Mouse (Mus musculus) liver, embryonic 11.5 days (tissue): ENCODE data around the gene Rfx4. TPM values are rescaled to one million over a fixed set of nuclear protein-coding genes. Genes with fewer than 3 reads are reported as not detected.

Experiments
- ATAC-seq: fragments of 200-750 bp; cut with Nextera tagmentation; replicated peaks from 2 replicates; pipeline ENCODE4 v1.8.0; 2017; ENCODE audit warnings: moderate number of reproducible peaks, mild to moderate bottlenecking, moderate TSS enrichment, moderate library complexity; ENCODE audit not compliant: low FRiP score
- DNase-seq: peaks from one replicate; pipeline ENCODE4 v3.0.0-alpha.2; 2017; ENCODE audit warnings: low spot score
- H3K27ac ChIP-seq: fragments of 300-500 bp; sonication (generic); 2 replicates; pipeline ENCODE4 v1.5.1; 2014; ENCODE audit warnings: mild to moderate bottlenecking, low read depth, low read length, control low read depth
- H3K27me3 ChIP-seq: fragments of 300-500 bp; sonication (generic); replicated peaks from 2 replicates; pipeline ENCODE4 v1.6.1; 2014; ENCODE audit warnings: low read length, mixed read lengths; ENCODE audit not compliant: control insufficient read depth, insufficient read depth
- H3K36me3 ChIP-seq: fragments of 300-500 bp; sonication (generic); 2 replicates; pipeline ENCODE4 v1.6.1; 2014; ENCODE audit warnings: mild to moderate bottlenecking, low read length, moderate library complexity, mixed read lengths; ENCODE audit not compliant: control insufficient read depth, insufficient read depth
- H3K4me1 ChIP-seq: fragments of 300-500 bp; sonication (generic); replicated peaks from 2 replicates; pipeline ENCODE4 v1.6.1; 2014; ENCODE audit warnings: low read length, mixed read lengths; ENCODE audit not compliant: control insufficient read depth, insufficient read depth
- H3K4me2 ChIP-seq: fragments of 300-500 bp; sonication (generic); 2 replicates; pipeline ENCODE4 v1.6.1; 2014; ENCODE audit warnings: mild to moderate bottlenecking, control low read depth, moderate library complexity
- H3K4me3 ChIP-seq: fragments of 300-500 bp; sonication (generic); 2 replicates; pipeline ENCODE4 v1.5.1; 2014; ENCODE audit warnings: low read depth, low read length, control low read depth
- H3K9ac ChIP-seq: fragments of 300-500 bp; sonication (generic); 2 replicates; pipeline ENCODE4 v1.6.1; 2014; ENCODE audit warnings: low read depth, low read length, control low read depth
- H3K9me3 ChIP-seq: fragments of 300-500 bp; sonication (generic); 2 replicates; pipeline ENCODE4 v1.6.1; 2016; ENCODE audit warnings: low read length, inconsistent platforms, mixed read lengths; ENCODE audit not compliant: control insufficient read depth
- WGBS: fragments of 180-500 bp; shearing (Covaris S2); extraction: QIAGEN DNeasy Blood & Tissue Kit; methylation state at CpG from one replicate; pipeline ENCODE4 v1.1.7; 2014; 5-methylcytosine and 5-hydroxymethylcytosine counted together
- polyA plus RNA-seq: library from polyadenylated mRNA; unstranded; fragments of >200 nt; fragmentation: Nextera tagmentation; extraction: Ambion mirVana; gene quantifications from 2 replicates; pipeline ENCODE4 v1.2.1, GENCODE M21; 2014

The Rfx4 gene
- polyA plus RNA-seq, 1 experiment from 2014 or later, result not detected

DNA sequence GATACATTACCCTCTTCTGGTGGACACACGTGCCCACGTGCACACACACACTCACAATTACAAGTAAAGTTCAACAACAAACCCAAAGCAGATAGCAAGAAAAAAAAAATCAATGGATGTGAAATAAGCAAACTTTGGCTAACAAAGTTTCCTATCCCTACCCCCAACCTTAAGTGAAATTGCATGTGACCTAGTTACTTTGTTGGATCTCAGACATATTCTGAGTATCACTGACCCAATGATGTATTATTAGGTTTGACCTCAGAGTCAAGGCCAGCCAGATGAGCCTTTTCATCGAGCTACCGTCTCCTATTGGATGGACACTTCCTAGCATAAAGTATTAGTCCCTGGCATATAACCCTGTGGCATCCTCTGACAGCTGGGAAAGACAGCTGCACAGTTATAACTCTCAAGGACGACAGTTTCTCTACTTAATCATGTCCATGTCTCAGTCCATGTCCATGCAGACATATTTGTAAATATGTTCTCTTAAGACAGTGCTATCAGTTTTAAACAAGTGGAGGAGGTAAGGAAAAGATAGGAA is 129.6 kb downstream of the Rfx4 start:
- DNase-seq (no peak), ATAC-seq (peak; percentile 44)
- H3K4me2 ChIP-seq, result no peak overlapping the region
- H3K36me3 ChIP-seq, result no peaks in the 10 kb centered on the region
- peaks cover 4% of the 10 kb centered on the region; the same call in 1 of the 2 replicates for H3K4me1 ChIP-seq
- H3K27ac ChIP-seq, result no peak overlapping the region
- H3K27me3 ChIP-seq, result no peaks in the 10 kb centered on the region
- H3K9ac ChIP-seq, result no peak overlapping the region
- H3K9me3 ChIP-seq, result no peaks in the 10 kb centered on the region
- 60% methylated on average over 5 of the region's 5 CpGs for WGBS
- no peak overlapping the region for H3K4me3 ChIP-seq

DNA sequence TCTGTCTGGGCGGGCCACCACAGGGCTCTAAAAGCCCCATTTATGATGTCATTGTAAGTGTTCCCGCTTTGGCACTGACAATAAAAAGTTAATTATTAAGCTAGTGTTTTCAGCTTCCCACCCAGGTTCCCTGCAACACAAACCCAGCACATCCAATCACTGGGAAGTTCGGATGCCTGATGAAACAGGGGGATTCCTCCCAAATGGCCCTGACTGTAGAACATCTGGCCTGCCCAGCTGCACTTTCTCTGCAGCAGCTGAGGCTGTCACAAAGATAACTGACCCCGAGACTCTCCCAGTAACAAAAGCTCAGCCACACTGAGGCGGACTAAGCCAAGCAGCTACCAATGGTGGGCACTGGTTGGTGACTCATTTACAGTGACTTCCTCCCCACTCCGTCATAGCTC is 130.4 kb downstream of the Rfx4 start:
- WGBS, result 28% methylated on average over 6 of the region's 6 CpGs
- ATAC-seq, result peak; percentile 70
- Histone ChIP-seq H3K27ac (no peak overlapping the region), H3K27me3 (no peaks in the 10 kb centered on the region), H3K4me3 (no peak overlapping the region), H3K9ac (no peak overlapping the region), H3K4me2 (0 out of 2 replicates have a peak overlapping the region, but pooled peaks have one; percentile 8), H3K9me3 (no peaks in the 10 kb centered on the region), H3K36me3 (no peaks in the 10 kb centered on the region), H3K4me1 (peaks cover 4% of the 10 kb centered on the region; the same call in 1 of the 2 replicates)
- no peak for DNase-seq

DNA sequence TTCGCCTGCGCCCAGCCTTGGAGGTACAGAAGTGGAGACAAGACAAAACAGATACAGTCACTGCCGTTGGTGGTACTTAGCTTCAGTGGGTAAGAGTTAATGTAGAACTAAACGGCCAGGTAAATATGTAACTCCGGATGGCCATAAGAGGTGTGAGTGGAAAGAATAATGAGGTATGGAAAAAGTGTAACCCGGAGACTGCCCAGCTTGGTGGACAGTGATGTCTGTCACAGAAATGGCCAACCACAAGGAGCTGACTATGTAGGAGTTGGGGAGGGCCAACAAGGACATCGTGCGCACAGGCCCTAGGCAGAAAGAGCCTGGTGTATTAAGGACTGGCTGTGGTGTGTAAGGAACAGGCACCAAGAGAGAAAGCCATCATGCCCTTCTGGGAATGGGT is 130.9 kb downstream of the Rfx4 start:
- WGBS, result 77% methylated on average over 8 of the region's 8 CpGs
- no peak for ATAC-seq
- no peak overlapping the region for H3K4me2 ChIP-seq

DNA sequence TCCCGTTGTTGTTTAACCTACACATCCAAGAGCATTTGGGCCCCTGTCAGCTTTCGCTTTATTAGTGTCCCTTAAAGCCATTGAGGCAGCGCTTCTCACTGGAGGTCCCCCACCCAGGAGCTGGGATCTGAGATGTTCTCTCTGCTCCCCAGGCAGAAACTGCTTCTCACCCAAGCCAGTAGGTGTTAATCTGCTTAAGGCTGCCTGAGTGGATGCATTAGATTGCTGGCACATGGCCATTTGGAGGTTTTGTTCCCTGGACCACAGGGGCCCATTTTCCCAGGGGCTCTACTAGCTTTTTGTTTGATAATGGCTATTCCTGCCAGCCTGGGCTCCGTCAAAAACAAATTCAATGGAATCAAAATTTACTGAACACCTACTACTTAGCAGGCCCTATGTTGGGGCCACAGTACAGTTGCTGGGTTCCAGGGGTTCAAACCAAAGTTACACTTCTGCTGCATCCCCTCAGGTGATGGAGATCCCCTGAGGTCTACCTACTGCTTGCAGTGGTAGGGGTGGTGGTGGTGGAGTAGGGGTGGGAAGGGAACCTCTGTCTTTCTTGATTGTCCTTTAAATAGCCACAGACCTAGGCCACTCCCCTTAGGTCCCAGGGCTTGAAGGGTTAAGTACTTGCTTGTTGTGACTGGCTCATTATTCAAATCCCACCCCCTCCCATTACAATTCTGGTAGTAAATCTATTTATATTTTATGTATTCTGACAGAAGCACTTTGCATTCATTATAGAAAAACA is 133.4 kb downstream of the Rfx4 start:
- Histone ChIP-seq H3K4me3 (no peak overlapping the region), H3K9ac (no peak overlapping the region), H3K27ac (no peak overlapping the region), H3K4me1 (peaks cover 4% of the 10 kb centered on the region; the same call in 1 of the 2 replicates), H3K4me2 (no peak overlapping the region), H3K36me3 (no peaks in the 10 kb centered on the region), H3K27me3 (no peaks in the 10 kb centered on the region), H3K9me3 (no peaks in the 10 kb centered on the region)
- DNase-seq (no peak), ATAC-seq (no peak)
- 53% methylated on average over 4 of the region's 4 CpGs for WGBS

More for the DNA sequence above, 130.9 kb downstream of the Rfx4 start:
- no peak for DNase-seq
- Histone ChIP-seq H3K9ac (no peak overlapping the region), H3K36me3 (no peaks in the 10 kb centered on the region), H3K9me3 (no peaks in the 10 kb centered on the region), H3K4me1 (peaks cover 4% of the 10 kb centered on the region; the same call in 1 of the 2 replicates), H3K27ac (no peak overlapping the region), H3K4me3 (no peak overlapping the region), H3K27me3 (no peaks in the 10 kb centered on the region)

DNA sequence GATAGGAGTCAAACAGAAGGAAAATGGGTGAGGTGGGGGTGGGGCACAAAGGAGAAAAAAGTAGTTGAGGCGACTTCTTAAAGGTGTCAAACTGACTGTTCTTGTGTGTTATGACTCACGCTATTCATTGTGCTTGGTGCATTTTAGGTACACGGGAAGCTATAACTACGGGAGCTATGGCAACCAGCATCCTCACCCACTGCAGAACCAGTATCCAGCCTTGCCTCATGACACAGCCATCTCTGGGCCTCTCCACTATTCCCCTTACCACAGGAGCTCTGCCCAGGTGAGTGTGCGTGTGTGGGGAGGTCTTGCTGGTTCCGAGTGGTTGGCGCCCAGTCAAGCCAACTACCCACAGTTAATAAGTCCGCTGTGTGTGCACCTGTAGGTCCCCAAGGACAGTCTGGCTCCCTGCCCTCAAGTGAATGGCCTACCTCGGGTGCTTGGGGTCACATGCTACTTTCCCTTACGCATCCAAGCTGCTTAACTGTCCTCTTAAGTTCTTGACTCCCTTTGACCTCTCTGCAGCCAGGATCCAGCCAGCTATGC is 140.0 kb downstream of the Rfx4 start:
- no peak overlapping the region for H3K4me3 ChIP-seq
- DNase-seq, result no peak

DNA sequence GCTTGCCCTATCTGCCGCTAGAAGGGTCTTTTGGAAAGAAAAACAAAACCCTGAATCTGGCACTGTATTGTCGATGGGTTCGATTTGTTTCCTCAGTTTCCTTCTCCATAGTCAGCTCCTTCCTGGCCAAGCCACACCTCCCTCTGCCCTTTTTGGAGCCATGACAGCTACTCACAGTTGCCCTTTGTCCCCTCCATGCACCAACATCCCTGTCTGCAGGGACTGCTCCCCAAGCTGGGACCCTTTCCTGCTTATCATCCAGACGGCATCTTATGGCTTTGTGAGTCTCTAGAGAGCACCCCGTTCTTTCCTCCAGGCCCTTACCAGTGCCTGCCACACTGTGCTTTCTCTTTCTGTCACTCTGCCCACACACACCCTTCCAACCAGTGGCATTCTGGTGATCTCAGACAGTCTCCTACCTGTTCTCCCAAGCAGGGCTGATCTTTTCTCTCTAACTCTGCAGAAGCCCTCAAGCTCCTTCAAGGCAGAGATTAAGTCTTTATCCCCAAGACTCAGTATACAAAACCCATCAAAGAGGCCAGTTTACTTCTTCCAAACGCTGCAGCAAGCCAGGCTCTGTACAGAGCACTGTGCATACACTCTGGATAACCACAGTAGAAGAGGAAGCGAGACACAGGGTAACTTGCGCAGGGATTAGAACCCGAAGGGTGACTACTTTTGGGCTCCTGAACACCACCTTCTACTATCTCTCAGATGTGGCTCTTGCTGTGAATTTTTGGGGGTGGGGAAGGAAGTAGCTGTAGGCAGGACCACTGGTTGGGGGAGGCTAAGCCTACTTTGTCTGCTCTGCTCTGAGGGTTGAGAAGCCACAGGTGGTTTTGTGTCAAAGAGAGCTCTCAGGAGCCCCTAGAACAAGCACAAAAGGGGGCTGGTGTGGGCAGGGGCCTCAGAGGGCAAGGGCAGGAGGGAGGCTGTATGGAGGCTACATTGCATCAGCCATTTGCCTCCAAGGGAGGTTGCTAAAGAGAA is 141.4 kb downstream of the Rfx4 start:
- no peak overlapping the region for H3K9ac ChIP-seq
- peaks cover 21% of the 10 kb centered on the region for H3K4me1 ChIP-seq
- no peaks in the 10 kb centered on the region for H3K9me3 ChIP-seq
- no peak overlapping the region for H3K4me3 ChIP-seq
- H3K36me3 ChIP-seq, result no peaks in the 10 kb centered on the region
- DNase-seq (no peak), ATAC-seq (no peak)
- no peak overlapping the region for H3K4me2 ChIP-seq
- no peak overlapping the region for H3K27ac ChIP-seq
- no peaks in the 10 kb centered on the region for H3K27me3 ChIP-seq
- 50% methylated on average over 9 of the region's 9 CpGs for WGBS

More for the DNA sequence above, 140.0 kb downstream of the Rfx4 start:
- Histone ChIP-seq H3K4me1 (peaks cover 21% of the 10 kb centered on the region), H3K4me2 (no peak overlapping the region), H3K27me3 (no peaks in the 10 kb centered on the region), H3K9me3 (no peaks in the 10 kb centered on the region), H3K9ac (no peak overlapping the region), H3K27ac (no peak overlapping the region), H3K36me3 (no peaks in the 10 kb centered on the region)
- 85% methylated on average over 10 of the region's 10 CpGs for WGBS
- no peak for ATAC-seq

DNA sequence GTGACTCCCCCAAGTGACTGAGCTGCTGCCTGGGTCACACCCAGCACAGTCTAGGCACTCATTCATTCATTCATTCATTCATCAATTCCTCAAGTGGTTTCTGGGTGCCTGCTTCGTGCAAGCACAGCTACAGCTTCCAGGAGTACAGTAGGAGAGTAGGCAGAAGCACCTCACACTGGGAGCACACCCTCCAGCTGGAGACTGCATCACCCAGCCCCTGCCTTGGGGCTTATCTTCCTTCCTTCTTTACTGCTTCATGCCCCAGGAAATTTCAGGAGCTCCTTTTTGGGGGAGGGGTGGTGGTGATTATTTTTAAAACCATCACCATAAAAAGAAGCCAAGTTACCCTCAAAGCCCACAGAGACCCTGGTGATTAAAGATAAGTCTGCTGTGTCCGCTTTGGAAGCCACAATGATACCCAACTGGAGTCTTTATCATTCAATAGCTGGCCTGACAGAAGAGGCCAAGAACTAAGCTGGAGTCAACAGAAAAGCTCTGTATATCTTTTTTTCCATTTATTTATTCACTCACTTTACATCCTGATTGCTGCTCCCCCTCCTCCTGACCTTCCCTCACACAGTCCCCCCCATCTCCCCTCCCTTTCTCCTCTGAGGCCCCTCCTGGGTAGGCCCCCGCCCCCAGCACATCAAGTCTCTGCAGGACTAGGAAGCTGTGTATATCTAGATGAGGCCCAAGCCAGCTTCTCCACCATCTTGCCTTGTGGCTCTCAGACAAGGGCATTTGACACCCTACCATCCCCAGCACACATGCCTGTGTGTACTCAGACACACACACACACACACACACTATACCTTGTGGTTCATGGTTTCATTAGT is 142.5 kb downstream of the Rfx4 start:
- H3K36me3 ChIP-seq, result no peaks in the 10 kb centered on the region
- H3K27ac ChIP-seq, result peak overlapping the region; percentile 54
- no peak for DNase-seq
- H3K9me3 ChIP-seq, result no peaks in the 10 kb centered on the region
- H3K4me3 ChIP-seq, result no peak overlapping the region
- H3K4me1 ChIP-seq, result peaks cover 22% of the 10 kb centered on the region
- H3K27me3 ChIP-seq, result no peaks in the 10 kb centered on the region
- peak; percentile 63 for ATAC-seq
- WGBS, result 34% methylated on average over 3 of the region's 3 CpGs
- no peak overlapping the region for H3K4me2 ChIP-seq
- no peak overlapping the region for H3K9ac ChIP-seq

DNA sequence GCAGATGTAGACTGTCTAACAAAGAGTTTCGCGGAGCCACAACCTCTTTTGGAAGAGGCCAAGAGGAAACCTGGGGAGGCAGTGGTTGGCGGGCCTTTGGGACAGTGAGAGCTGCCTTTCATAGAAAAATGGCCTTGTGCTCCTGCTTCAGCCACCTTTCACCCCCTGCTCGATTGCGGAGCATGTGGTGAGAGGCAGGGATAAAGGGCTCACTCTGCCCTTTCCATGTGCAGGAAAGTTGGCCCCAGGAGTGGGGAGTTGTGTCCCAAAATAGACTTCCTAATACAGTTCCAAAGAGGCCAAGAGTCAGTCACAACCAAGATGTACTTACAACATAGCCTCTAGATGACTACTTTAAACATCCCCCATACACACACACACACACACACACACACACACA is 145.8 kb downstream of the Rfx4 start:
- WGBS, result 80% methylated on average over 5 of the region's 5 CpGs
- DNase-seq (no peak), ATAC-seq (no peak)
- Histone ChIP-seq H3K4me3 (no peak overlapping the region), H3K4me1 (peaks cover 24% of the 10 kb centered on the region), H3K9ac (no peak overlapping the region), H3K9me3 (no peaks in the 10 kb centered on the region), H3K4me2 (no peak overlapping the region), H3K27ac (no peak overlapping the region), H3K36me3 (no peaks in the 10 kb centered on the region), H3K27me3 (no peaks in the 10 kb centered on the region)
